Mouse (Mus musculus) heart, adult 2 months (tissue): ENCODE measurements at regions not wholly inside any gene's neighbourhood (a gene's known extent, or its start where the extent isn't known, plus 50 kb on each side); places are given as distances from the start of the nearest gene placed in this dataset.

Experiments used
- CTCF ChIP-seq: fragments of 200-600 bp; IDR thresholded peaks from 2 replicates; pipeline ENCODE4 v1.8.1; 2022; ENCODE audit warnings: antibody characterized with exemption, mild to moderate bottlenecking, moderate library complexity
- POLR2A ChIP-seq: fragments of 200-500 bp; IDR thresholded peaks from 2 replicates; pipeline ENCODE4 v1.6.1; 2011; ENCODE audit warnings: mild to moderate bottlenecking, low read depth, low read length, control low read depth; ENCODE audit not compliant: insufficient read depth

GRCm38 (mm10) chr15:36872566-36872965 is 135.0 kb downstream of the Zfp706 start:
- no peak for TF ChIP-seq POLR2A
- TF ChIP-seq CTCF, result no peak
